Mouse (Mus musculus) C2C12 (cell line): ENCODE measurements around the gene Cdk5. TPM values are rescaled to one million over a fixed set of nuclear protein-coding genes. Genes with fewer than 3 reads are reported as not detected.

ENCODE experiments used
- H3K27me3 ChIP-seq: one replicate; pipeline ENCODE4 v1.6.1; 2011; ENCODE audit not compliant: control insufficient read depth, insufficient read depth, insufficient read length
- H3K36me3 ChIP-seq: one replicate; pipeline ENCODE4 v1.6.1; 2011; ENCODE audit not compliant: control insufficient read depth, insufficient read depth
- H3K4me3 ChIP-seq: one replicate; pipeline ENCODE4 v1.5.1; 2011; ENCODE audit warnings: mild to moderate bottlenecking, control low read depth; ENCODE audit not compliant: poor library complexity, insufficient read depth, severe bottlenecking
- H3K79me2 ChIP-seq: one replicate; pipeline ENCODE4 v1.6.1; 2011; ENCODE audit not compliant: control insufficient read depth, insufficient read depth
- H3K79me3 ChIP-seq: one replicate; pipeline ENCODE4 v1.6.1; 2011; ENCODE audit warnings: low read depth, control low read depth
- H3ac ChIP-seq: one replicate; pipeline ENCODE3; 2011; ENCODE audit warnings: low read depth; ENCODE audit not compliant: control insufficient read depth, insufficient read length
- CEBPB ChIP-seq: IDR thresholded peaks from one replicate; pipeline ENCODE4 v1.6.1; 2011; ENCODE audit warnings: low read depth, mild to moderate bottlenecking, control low read depth, moderate library complexity
- CTCF ChIP-seq: IDR thresholded peaks from one replicate; pipeline ENCODE4 v1.5.1; 2011; ENCODE audit not compliant: control insufficient read depth, insufficient read depth, insufficient read length
- FOSL1 ChIP-seq: IDR thresholded peaks from one replicate; pipeline ENCODE4 v1.8.0; 2011; ENCODE audit warnings: mild to moderate bottlenecking, low read length; ENCODE audit not compliant: poor library complexity, insufficient read depth, severe bottlenecking
- MAX ChIP-seq: IDR thresholded peaks from one replicate; pipeline ENCODE4 v1.6.1; 2011; ENCODE audit warnings: mild to moderate bottlenecking, control low read depth
- MYOD1 ChIP-seq: IDR thresholded peaks from one replicate; pipeline ENCODE4 v1.6.1; 2011; ENCODE audit warnings: low read depth; ENCODE audit not compliant: control insufficient read depth, insufficient read length
- MYOG ChIP-seq: IDR thresholded peaks from one replicate; pipeline ENCODE4 v1.6.1; 2011; ENCODE audit not compliant: control insufficient read depth, insufficient read length; ENCODE audit errors: extremely low read depth
- USF1 ChIP-seq: IDR thresholded peaks from one replicate; pipeline ENCODE4 v1.6.1; 2011; ENCODE audit warnings: low read depth, mild to moderate bottlenecking, control low read depth, moderate library complexity
- polyA plus RNA-seq: library from polyadenylated mRNA; unstranded; fragments of >200 nt; fragmentation: generic; extraction: Trizol; gene quantifications from one replicate; pipeline ENCODE4 v1.2.1, GENCODE M21; 2012; ENCODE audit warnings: missing spikeins

Gene Cdk5
- polyA plus RNA-seq, 1 experiment, result 33.4 TPM

DNA sequence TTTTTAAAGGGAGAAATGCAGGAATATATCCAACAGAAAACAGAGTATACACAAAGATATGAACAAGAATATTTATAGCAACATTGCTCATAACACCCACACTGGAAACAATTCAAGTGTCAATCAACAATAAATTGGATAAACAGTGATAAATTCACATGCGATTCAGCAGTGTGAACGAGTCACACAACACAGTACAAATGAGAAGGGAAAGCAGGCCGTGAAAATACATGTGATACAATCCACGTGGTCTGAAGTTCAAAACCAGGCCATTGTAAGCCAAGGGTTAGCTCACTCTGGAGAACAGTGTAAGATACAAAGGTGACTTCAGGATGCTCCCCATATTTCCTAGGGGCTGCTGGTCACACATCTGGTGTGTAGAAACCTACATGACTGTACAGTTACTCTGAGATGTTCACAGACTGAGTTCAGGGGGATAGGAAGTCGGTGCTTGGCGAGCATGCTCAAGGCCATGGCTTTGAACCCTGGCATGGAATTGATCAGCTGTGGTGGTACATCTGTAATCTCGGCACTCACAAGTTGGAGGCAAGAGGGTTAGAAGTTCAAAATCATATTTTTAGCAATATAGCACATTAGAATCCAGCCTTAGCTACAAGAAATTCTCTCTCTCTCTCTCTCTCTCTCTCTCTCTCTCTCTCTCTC lies 48.5 kb downstream of the Cdk5 start:
- Histone ChIP-seq H3K79me2 (no peaks in the 10 kb centered on the region), H3K27me3 (peaks cover 32% of the 10 kb centered on the region), H3K79me3 (no peaks in the 10 kb centered on the region), H3K36me3 (no peaks in the 10 kb centered on the region), H3ac (no peak overlapping the region), H3K4me3 (no peak overlapping the region)
- TF ChIP-seq MYOD1, result no peak
- no peak for TF ChIP-seq USF1
- no peak for TF ChIP-seq CTCF
- no peak for TF ChIP-seq FOSL1
- no peak for TF ChIP-seq MAX
- TF ChIP-seq CEBPB, result no peak
- no peak for TF ChIP-seq MYOG

GRCm38 (mm10) chr5:24374216-24374615 lies 49.1 kb downstream of the Cdk5 start:
- Histone ChIP-seq H3K36me3 (no peaks in the 10 kb centered on the region), H3K79me3 (no peaks in the 10 kb centered on the region), H3ac (no peak overlapping the region), H3K27me3 (peaks cover 27% of the 10 kb centered on the region), H3K4me3 (no peak overlapping the region), H3K79me2 (no peaks in the 10 kb centered on the region)
- TF ChIP-seq USF1, result no peak
- TF ChIP-seq MYOG, result no peak
- no peak for TF ChIP-seq MYOD1
- no peak for TF ChIP-seq CTCF
- no peak for TF ChIP-seq FOSL1
- TF ChIP-seq MAX, result no peak
- TF ChIP-seq CEBPB, result no peak

- H3K27me3 ChIP-seq, result peaks cover 26% of the 10 kb centered on the region
- H3K79me2 ChIP-seq, result no peaks in the 10 kb centered on the region
- no peak overlapping the region for H3K4me3 ChIP-seq
- no peak for TF ChIP-seq CTCF
- no peak for TF ChIP-seq MYOG
- TF ChIP-seq USF1, result no peak
- no peak for TF ChIP-seq CEBPB
- TF ChIP-seq FOSL1, result no peak
- TF ChIP-seq MYOD1, result no peak
- no peak for TF ChIP-seq MAX
- no peaks in the 10 kb centered on the region for H3K36me3 ChIP-seq
- H3K79me3 ChIP-seq, result no peaks in the 10 kb centered on the region
- no peak overlapping the region for H3ac ChIP-seq
Measured at GRCm38 (mm10) chr5:24373807-24374206, 49.5 kb downstream of the Cdk5 start.

- no peak for TF ChIP-seq FOSL1
- TF ChIP-seq CTCF, result no peak
- no peak for TF ChIP-seq USF1
- TF ChIP-seq MYOG, result no peak
- no peak for TF ChIP-seq CEBPB
- no peak for TF ChIP-seq MAX
- no peak for TF ChIP-seq MYOD1
- Histone ChIP-seq H3K27me3 (peaks cover 19% of the 10 kb centered on the region), H3K4me3 (no peak overlapping the region), H3K79me3 (no peaks in the 10 kb centered on the region), H3ac (no peak overlapping the region), H3K79me2 (no peaks in the 10 kb centered on the region), H3K36me3 (no peaks in the 10 kb centered on the region)
Measured at GRCm38 (mm10) chr5:24369767-24370166, 53.6 kb downstream of the Cdk5 start.

Other genes starting within 250 kb of the Cdk5 start
- gene Kcnh2, start 71.9 kb downstream of the Cdk5 start, polyA plus RNA-seq, result 3.1 TPM
- gene Nos3, start 58.7 kb downstream of the Cdk5 start, polyA plus RNA-seq, result 0.13 TPM
- 0.48 TPM for gene Atg9b, start 31.4 kb downstream of the Cdk5 start, polyA plus RNA-seq
- gene Abcb8, start 29.9 kb downstream of the Cdk5 start, polyA plus RNA-seq, result 25.1 TPM
- gene Asic3, start 10.1 kb downstream of the Cdk5 start, polyA plus RNA-seq, result 0.19 TPM
- gene Slc4a2, start 307 bp upstream of the Cdk5 start, polyA plus RNA-seq, result 76.4 TPM
- 90.3 TPM for gene Fastk, start 21.8 kb upstream of the Cdk5 start, polyA plus RNA-seq
- gene Tmub1, start 24.3 kb upstream of the Cdk5 start, polyA plus RNA-seq, result 9.8 TPM
- gene Agap3, start 28.6 kb upstream of the Cdk5 start, polyA plus RNA-seq, result 119 TPM
- gene Gbx1, start 103.7 kb upstream of the Cdk5 start, polyA plus RNA-seq, result 0.42 TPM
- gene Asb10, start 117.4 kb upstream of the Cdk5 start, polyA plus RNA-seq, result not detected
- gene 4931409K22Rik, start 133.3 kb upstream of the Cdk5 start, polyA plus RNA-seq, result not detected
- 143 TPM for gene Abcf2, start 153.9 kb upstream of the Cdk5 start, polyA plus RNA-seq
- 37.7 TPM for gene Chpf2, start 163.2 kb upstream of the Cdk5 start, polyA plus RNA-seq
- 87.6 TPM for gene Smarcd3, start 200.9 kb upstream of the Cdk5 start, polyA plus RNA-seq